Mouse (Mus musculus): ENCODE measurements around the gene Exd1. TPM values are rescaled to one million over a fixed set of nuclear protein-coding genes. Genes with fewer than 3 reads are reported as not detected.

Gene Exd1
- 0.27 and 0.45 TPM in 2 replicates for polyA plus RNA-seq (2014; fragmentation: Nextera tagmentation; extraction: Ambion mirVana)

DNA sequence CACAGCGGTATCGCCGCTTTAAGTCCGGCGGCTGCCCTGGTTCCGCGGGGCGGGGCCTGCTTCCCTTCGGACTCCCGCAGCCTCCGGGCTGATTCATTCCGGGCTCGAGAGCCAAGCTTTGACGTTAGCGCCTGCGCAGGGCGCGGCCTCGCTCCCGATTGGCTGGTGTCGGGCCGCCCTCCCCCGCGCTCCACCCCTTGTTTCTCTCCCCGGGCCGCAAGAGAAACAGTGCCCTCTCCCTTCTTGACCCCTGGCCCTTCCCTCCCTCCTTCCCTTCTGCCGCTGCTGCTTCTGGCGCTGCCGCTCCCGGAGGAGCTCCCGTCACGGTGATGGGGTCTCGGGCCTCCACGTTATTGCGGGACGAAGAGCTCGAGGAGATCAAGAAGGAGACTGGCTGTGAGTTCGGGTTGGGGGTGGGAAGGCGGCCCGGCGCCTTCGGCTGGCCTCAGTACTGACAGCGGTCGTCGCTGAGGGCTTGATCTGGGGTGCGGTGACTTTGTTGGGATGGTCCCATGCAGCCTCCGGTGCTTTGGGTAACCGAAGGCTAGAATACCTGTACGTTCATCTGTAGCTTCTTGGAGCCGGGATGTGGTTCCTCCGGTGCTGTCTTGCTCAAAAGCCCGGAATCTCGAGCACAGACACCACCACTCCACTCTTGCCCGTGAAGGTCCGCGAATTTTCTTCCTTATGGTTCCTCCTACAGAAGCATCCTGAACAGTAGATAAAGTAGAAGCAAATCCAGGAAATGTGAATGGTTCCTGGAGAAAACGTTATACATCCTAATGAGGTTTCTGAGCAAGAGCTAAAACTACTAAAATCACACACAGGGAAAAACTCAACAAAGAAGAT lies at the start of gene Exd1, which contains the start of gene Chp1:
TSS of gene Exd1 (minus strand) at position 106 of the 849 bp plus-strand sequence.
TSS of gene Chp1 (plus strand) at position 176 of the 849 bp plus-strand sequence.
- Histone ChIP-seq H3K27me3 (ENCODE audit: control insufficient read depth, insufficient read depth, low read length) (no peaks in the 10 kb centered on the region), H3K4me3 (ENCODE audit: low read depth, low read length) (peak within 1 kb of the TSS; percentile 83), H3K4me1 (ENCODE audit: control insufficient read depth, insufficient read depth, low read length) (peaks cover 5% of the 10 kb centered on the region; the same call in 1 of the 2 replicates), H3K9me3 (replicated peaks; ENCODE audit: control insufficient read depth, low read length) (no peaks in the 10 kb centered on the region), H3K9ac (ENCODE audit: low read depth, low read length) (peak within 1 kb of the TSS; percentile 83), H3K36me3 (ENCODE audit: control insufficient read depth, insufficient read depth, low read length) (no peaks in the 10 kb centered on the region), H3K4me2 (peak within 1 kb of the TSS; percentile 79), H3K27ac (ENCODE audit: low read depth, low read length) (peak within 1 kb of the TSS; percentile 82)
- under 1% methylated on average over 57 of the region's 57 CpGs for WGBS (ENCODE audit: insufficient replicate concordance)
- peak; percentile 99 for ATAC-seq (replicated peaks; ENCODE audit: insufficient number of reproducible peaks, low FRiP score, low TSS enrichment)

DNA sequence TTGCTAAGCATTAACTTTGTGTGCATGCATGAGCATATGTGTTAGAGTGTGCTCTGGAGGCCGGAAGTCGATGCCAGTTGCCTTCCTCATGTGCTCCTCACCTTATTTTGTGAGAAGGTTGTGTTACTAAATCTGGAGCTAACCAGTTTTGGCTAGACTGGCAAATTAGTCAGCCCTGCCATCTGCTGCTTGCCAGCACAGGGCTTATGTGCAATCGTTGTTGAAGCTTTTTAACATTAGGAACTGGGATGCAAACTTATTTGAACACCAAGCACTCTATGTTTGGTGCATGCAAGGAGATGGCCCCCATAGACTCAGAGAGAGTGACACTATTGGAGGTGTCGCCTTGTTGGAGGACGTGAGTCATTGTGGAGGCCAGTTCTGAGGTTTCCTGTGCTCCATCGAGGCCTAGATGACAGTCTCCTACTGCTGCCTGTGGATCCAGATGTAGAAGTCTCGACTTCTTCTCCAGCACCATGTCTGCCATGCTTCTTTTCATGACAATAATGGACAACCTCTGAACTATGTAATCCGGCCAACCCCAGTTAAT lies 49.4 kb upstream of the Exd1 start:
- Histone ChIP-seq H3K4me2 (no peak overlapping the region), H3K36me3 (ENCODE audit: control insufficient read depth, insufficient read depth, low read length) (peaks cover 15% of the 10 kb centered on the region)

DNA sequence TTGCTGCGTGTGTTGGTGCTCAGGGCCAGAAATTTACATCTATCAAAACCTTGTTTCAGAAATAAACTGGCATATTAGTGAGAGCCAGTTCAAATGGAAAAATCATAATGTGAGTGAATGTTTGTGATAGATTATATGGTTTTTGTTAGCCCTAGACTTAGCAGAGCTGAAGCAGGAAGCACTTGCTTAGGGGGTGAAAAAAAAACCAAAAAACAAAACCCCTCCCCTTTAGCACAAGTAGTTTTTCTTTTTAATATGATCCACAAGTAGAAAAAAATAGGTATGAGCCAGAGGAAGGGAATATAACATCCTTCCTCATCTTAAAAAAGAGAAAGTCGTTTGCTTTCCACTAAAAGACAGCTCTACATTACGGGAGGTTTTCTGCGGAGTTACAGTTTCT lies 47.9 kb upstream of the Exd1 start:
- H3K9ac ChIP-seq (ENCODE audit: low read depth, low read length), result peak overlapping the region; percentile 98
- H3K27ac ChIP-seq (ENCODE audit: low read depth, low read length), result no peak overlapping the region
- no peak for ATAC-seq (replicated peaks; ENCODE audit: insufficient number of reproducible peaks, low FRiP score, low TSS enrichment)
- peak overlapping the region; percentile 91 for H3K4me3 ChIP-seq (ENCODE audit: low read depth, low read length)
- peak overlapping the region; percentile 66 for H3K4me2 ChIP-seq
- H3K9me3 ChIP-seq (replicated peaks; ENCODE audit: control insufficient read depth, low read length), result no peaks in the 10 kb centered on the region
- H3K27me3 ChIP-seq (ENCODE audit: control insufficient read depth, insufficient read depth, low read length), result no peaks in the 10 kb centered on the region
- 34% methylated on average over 4 of the region's 4 CpGs for WGBS (ENCODE audit: insufficient replicate concordance)
- H3K4me1 ChIP-seq (ENCODE audit: control insufficient read depth, insufficient read depth, low read length), result peaks cover 8% of the 10 kb centered on the region
- peaks cover 18% of the 10 kb centered on the region for H3K36me3 ChIP-seq (ENCODE audit: control insufficient read depth, insufficient read depth, low read length)

More for the DNA sequence above, 49.4 kb upstream of the Exd1 start:
- WGBS (ENCODE audit: insufficient replicate concordance), result 87% methylated on average over 8 of the region's 8 CpGs
- H3K9me3 ChIP-seq (replicated peaks; ENCODE audit: control insufficient read depth, low read length), result no peaks in the 10 kb centered on the region
- H3K27me3 ChIP-seq (ENCODE audit: control insufficient read depth, insufficient read depth, low read length), result no peaks in the 10 kb centered on the region
- no peak overlapping the region for H3K9ac ChIP-seq (ENCODE audit: low read depth, low read length)
- H3K4me1 ChIP-seq (ENCODE audit: control insufficient read depth, insufficient read depth, low read length), result peaks cover 8% of the 10 kb centered on the region
- no peak overlapping the region for H3K4me3 ChIP-seq (ENCODE audit: low read depth, low read length)
- H3K27ac ChIP-seq (ENCODE audit: low read depth, low read length), result no peak overlapping the region
- no peak for ATAC-seq (replicated peaks; ENCODE audit: insufficient number of reproducible peaks, low FRiP score, low TSS enrichment)

DNA sequence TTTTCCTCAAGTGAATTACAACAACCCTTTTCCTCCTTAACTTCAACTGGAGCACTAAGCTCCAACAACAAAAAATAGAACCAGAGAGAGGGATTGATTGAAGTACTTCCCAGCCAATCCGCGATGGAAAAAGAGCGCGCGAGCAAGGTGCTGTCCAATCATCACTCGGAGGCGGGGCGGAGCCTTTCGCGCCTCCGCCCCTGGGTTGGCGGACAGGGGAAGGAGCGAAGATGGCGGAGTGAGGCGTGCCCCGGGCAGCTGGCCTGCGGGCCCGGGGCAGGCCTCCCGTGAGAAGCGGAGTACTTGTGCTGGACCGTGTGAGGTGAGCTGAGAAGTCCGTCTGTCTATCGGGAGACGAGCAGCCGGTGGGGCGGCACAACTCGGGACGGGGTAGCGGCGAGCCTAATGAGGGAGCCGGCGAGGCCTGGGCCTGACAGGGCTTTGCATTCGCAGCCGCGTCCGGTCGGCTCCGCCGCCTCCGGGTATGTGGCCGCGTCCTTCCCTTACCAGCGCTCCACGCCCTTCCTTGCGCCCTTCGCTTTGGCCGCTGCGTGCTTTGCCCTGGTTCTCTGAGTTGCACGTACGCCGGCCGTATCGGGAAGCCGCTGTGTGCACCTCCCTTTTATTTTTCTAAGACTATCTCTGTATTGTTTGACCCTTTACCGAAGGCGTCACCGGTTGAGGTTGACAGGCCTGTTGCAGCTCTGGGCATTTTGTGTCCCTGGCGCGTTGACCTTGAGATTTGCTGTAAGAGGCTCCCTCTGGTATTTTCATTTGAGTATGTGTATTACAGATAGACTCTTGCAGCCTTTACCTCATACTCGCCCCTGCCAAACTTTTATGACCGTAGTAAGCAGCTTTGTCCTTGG lies 46.9 kb upstream of the Exd1 start:
- Histone ChIP-seq H3K27me3 (ENCODE audit: control insufficient read depth, insufficient read depth, low read length) (no peaks in the 10 kb centered on the region), H3K4me1 (ENCODE audit: control insufficient read depth, insufficient read depth, low read length) (peaks cover 8% of the 10 kb centered on the region), H3K9me3 (replicated peaks; ENCODE audit: control insufficient read depth, low read length) (no peaks in the 10 kb centered on the region), H3K36me3 (ENCODE audit: control insufficient read depth, insufficient read depth, low read length) (peaks cover 15% of the 10 kb centered on the region), H3K4me2 (peak overlapping the region; percentile 66), H3K9ac (ENCODE audit: low read depth, low read length) (peak overlapping the region; percentile 98), H3K27ac (ENCODE audit: low read depth, low read length) (peak overlapping the region; percentile 97), H3K4me3 (ENCODE audit: low read depth, low read length) (peak overlapping the region; percentile 91)
- under 1% methylated on average over 58 of the region's 61 CpGs for whole genome bisulfite sequencing (ENCODE audit: insufficient replicate concordance)
- ATAC-seq (replicated peaks; ENCODE audit: insufficient number of reproducible peaks, low FRiP score, low TSS enrichment), result peak; percentile 94

DNA sequence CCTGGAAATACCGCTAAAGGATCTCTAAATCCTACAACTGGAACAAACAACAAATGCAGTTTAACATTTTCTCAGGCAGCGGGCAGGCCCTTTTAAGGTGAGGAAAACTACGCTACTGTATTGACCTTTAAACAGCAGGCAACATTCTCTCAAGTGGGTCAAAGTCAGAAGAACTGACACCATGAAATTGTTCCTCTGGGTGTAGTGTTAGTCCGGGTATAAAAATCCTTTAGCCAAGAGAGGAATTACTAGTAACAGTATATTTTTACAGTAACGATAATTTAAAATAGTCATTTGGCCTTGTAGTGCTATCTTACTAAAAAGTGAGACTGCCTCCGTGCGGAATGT lies 46.3 kb upstream of the Exd1 start:
- ATAC-seq (replicated peaks; ENCODE audit: insufficient number of reproducible peaks, low FRiP score, low TSS enrichment), result no peak
- H3K9me3 ChIP-seq (replicated peaks; ENCODE audit: control insufficient read depth, low read length), result no peaks in the 10 kb centered on the region
- H3K27me3 ChIP-seq (ENCODE audit: control insufficient read depth, insufficient read depth, low read length), result no peaks in the 10 kb centered on the region
- H3K36me3 ChIP-seq (ENCODE audit: control insufficient read depth, insufficient read depth, low read length), result peaks cover 15% of the 10 kb centered on the region
- WGBS (ENCODE audit: insufficient replicate concordance), result 7% methylated on average over 7 of the region's 7 CpGs
- peak overlapping the region; percentile 70 for H3K9ac ChIP-seq (ENCODE audit: low read depth, low read length)
- H3K27ac ChIP-seq (ENCODE audit: low read depth, low read length), result peak overlapping the region; percentile 87
- peak overlapping the region; percentile 91 for H3K4me3 ChIP-seq (ENCODE audit: low read depth, low read length)
- peaks cover 8% of the 10 kb centered on the region for H3K4me1 ChIP-seq (ENCODE audit: control insufficient read depth, insufficient read depth, low read length)
- peak overlapping the region; percentile 64 for H3K4me2 ChIP-seq

DNA sequence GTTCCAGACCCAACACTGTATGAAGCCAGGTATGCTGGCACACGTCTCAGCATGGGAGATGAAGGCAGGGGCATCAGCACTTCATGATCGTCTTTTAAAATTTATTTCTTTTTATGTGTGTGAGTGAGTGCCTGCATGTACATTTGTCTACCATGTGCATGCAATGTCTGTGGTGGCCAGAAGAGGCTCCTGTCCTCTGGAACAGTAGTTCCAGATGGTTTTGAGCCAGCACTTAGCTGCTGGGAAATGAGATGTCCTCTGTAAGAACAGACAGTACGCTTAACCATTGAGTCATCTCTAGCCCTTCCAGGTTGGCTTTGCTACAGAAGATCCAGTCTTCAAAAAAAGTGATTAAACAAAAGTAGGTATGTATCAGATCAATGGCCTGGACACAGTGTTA lies 43.8 kb upstream of the Exd1 start:
- H3K9me3 ChIP-seq (replicated peaks; ENCODE audit: control insufficient read depth, low read length), result no peaks in the 10 kb centered on the region
- peaks cover 7% of the 10 kb centered on the region for H3K4me1 ChIP-seq (ENCODE audit: control insufficient read depth, insufficient read depth, low read length)
- no peak overlapping the region for H3K4me3 ChIP-seq (ENCODE audit: low read depth, low read length)
- ATAC-seq (replicated peaks; ENCODE audit: insufficient number of reproducible peaks, low FRiP score, low TSS enrichment), result no peak
- no peak overlapping the region for H3K9ac ChIP-seq (ENCODE audit: low read depth, low read length)
- no peak overlapping the region for H3K4me2 ChIP-seq
- no peak overlapping the region for H3K27ac ChIP-seq (ENCODE audit: low read depth, low read length)
- H3K36me3 ChIP-seq (ENCODE audit: control insufficient read depth, insufficient read depth, low read length), result peaks cover 4% of the 10 kb centered on the region
- H3K27me3 ChIP-seq (ENCODE audit: control insufficient read depth, insufficient read depth, low read length), result no peaks in the 10 kb centered on the region
- 87% methylated on average over 3 of the region's 3 CpGs for WGBS (ENCODE audit: insufficient replicate concordance)

DNA sequence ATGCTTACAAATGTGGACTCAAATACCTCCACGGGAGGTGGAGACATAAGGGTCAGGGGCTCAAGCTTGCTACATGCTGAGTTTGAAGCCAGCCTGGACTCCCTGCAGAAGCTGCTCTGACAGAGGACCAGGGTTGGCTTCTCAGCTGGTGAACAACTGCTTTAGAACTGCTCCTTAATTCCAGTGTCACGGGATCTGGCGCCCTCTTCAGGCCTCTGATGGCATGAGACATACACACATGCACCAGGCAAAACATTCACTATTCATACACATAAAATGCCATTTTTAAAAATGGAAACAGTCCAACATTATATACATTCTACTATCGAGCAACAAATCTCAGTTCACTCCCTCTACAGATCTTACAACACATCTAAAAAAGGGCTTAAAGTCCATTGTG lies 40.0 kb upstream of the Exd1 start:
- Histone ChIP-seq H3K27me3 (ENCODE audit: control insufficient read depth, insufficient read depth, low read length) (no peaks in the 10 kb centered on the region), H3K4me3 (ENCODE audit: low read depth, low read length) (no peak overlapping the region), H3K27ac (ENCODE audit: low read depth, low read length) (no peak overlapping the region), H3K4me1 (ENCODE audit: control insufficient read depth, insufficient read depth, low read length) (no peaks in the 10 kb centered on the region), H3K36me3 (ENCODE audit: control insufficient read depth, insufficient read depth, low read length) (peaks cover 2% of the 10 kb centered on the region; the same call in 1 of the 2 replicates), H3K4me2 (no peak overlapping the region), H3K9ac (ENCODE audit: low read depth, low read length) (no peak overlapping the region), H3K9me3 (replicated peaks; ENCODE audit: control insufficient read depth, low read length) (no peaks in the 10 kb centered on the region)
- no peak for ATAC-seq (replicated peaks; ENCODE audit: insufficient number of reproducible peaks, low FRiP score, low TSS enrichment)
- WGBS (ENCODE audit: insufficient replicate concordance), result 12% methylated on average over 4 of the region's 4 CpGs

DNA sequence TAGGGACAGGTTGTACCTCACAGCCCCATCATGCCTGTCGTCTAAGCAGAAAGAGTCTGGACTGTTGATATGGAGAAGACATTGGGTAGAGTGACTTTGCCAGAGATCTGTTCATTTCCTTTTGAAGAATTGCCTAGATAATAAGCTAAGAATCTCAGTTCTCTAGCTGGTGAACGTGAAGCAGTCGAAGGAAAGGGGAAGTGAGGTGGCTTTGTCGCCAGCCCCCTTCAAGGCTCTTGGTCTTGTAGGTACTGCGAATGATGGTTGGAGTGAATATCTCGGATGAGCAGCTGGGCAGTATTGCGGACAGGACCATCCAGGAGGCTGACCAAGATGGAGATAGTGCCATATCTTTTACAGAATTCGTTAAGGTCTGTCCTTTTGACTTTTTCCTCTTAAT lies 36.9 kb upstream of the Exd1 start:
- H3K4me1 ChIP-seq (ENCODE audit: control insufficient read depth, insufficient read depth, low read length), result no peaks in the 10 kb centered on the region
- no peaks in the 10 kb centered on the region; the same call in 1 of the 2 replicates for H3K36me3 ChIP-seq (ENCODE audit: control insufficient read depth, insufficient read depth, low read length)
- H3K9ac ChIP-seq (ENCODE audit: low read depth, low read length), result no peak overlapping the region
- H3K27me3 ChIP-seq (ENCODE audit: control insufficient read depth, insufficient read depth, low read length), result no peaks in the 10 kb centered on the region
- no peak overlapping the region for H3K4me2 ChIP-seq
- no peak for ATAC-seq (replicated peaks; ENCODE audit: insufficient number of reproducible peaks, low FRiP score, low TSS enrichment)
- 82% methylated on average over 8 of the region's 8 CpGs for WGBS (ENCODE audit: insufficient replicate concordance)
- no peak overlapping the region for H3K4me3 ChIP-seq (ENCODE audit: low read depth, low read length)
- H3K27ac ChIP-seq (ENCODE audit: low read depth, low read length), result no peak overlapping the region
- H3K9me3 ChIP-seq (replicated peaks; ENCODE audit: control insufficient read depth, low read length), result no peaks in the 10 kb centered on the region

All from heart, embryonic 11.5 days (tissue).